Mouse (Mus musculus): ENCODE results near the gene Dst. TPM values are rescaled to one million over a fixed set of nuclear protein-coding genes. Genes with fewer than 3 reads are reported as not detected.

The Dst gene
- total and polyA plus RNA-seq, 2 experiments from 2014 or later, result 31.7 to 155 TPM

GRCm38 (mm10) chr1:34120066-34120465 lies 212.0 kb downstream of the Dst start:
- H3K4me2 ChIP-seq (ENCODE audit: low read depth, low read length, poor library complexity, severe bottlenecking), result no peak overlapping the region
- no peak overlapping the region for H3K27ac ChIP-seq (ENCODE audit: low read depth, low read length)
- WGBS, result 90% methylated on average over 6 of the region's 6 CpGs
- ATAC-seq (ENCODE audit: low FRiP score) (no peak), DNase-seq (ENCODE audit: low spot score) (no peak)
- no peaks in the 10 kb centered on the region for H3K27me3 ChIP-seq (ENCODE audit: insufficient read depth, low read length)
- no peak overlapping the region for H3K9ac ChIP-seq (replicated peaks; ENCODE audit: low read length, poor library complexity, severe bottlenecking)
- no peaks in the 10 kb centered on the region; the same call in 1 of the 2 replicates for H3K36me3 ChIP-seq (ENCODE audit: insufficient read depth, low read length)
- no peaks in the 10 kb centered on the region for H3K4me1 ChIP-seq (ENCODE audit: insufficient read depth, low read length)
- H3K9me3 ChIP-seq (ENCODE audit: low read length), result no peaks in the 10 kb centered on the region
- no peak overlapping the region for H3K4me3 ChIP-seq (ENCODE audit: low read depth, low read length)
- no peak for TF ChIP-seq CTCF (IDR thresholded peaks at IDR 0.05)

GRCm38 (mm10) chr1:34120602-34121001 lies 212.6 kb downstream of the Dst start:
- no peak overlapping the region for H3K9ac ChIP-seq (replicated peaks; ENCODE audit: low read length, poor library complexity, severe bottlenecking)
- H3K4me2 ChIP-seq (ENCODE audit: low read depth, low read length, poor library complexity, severe bottlenecking), result no peak overlapping the region; the same call in 1 of the 2 replicates
- no peak overlapping the region for H3K4me3 ChIP-seq (ENCODE audit: low read depth, low read length)
- H3K27me3 ChIP-seq (ENCODE audit: insufficient read depth, low read length), result no peaks in the 10 kb centered on the region
- TF ChIP-seq CTCF (IDR thresholded peaks at IDR 0.05), result no peak
- DNase-seq (ENCODE audit: low spot score), result no peak
- WGBS, result 74% methylated on average over 6 of the region's 6 CpGs
- ATAC-seq (ENCODE audit: low FRiP score), result no peak
- H3K4me1 ChIP-seq (ENCODE audit: insufficient read depth, low read length), result no peaks in the 10 kb centered on the region
- no peaks in the 10 kb centered on the region; the same call in 1 of the 2 replicates for H3K36me3 ChIP-seq (ENCODE audit: insufficient read depth, low read length)
- H3K9me3 ChIP-seq (ENCODE audit: low read length), result no peaks in the 10 kb centered on the region
- H3K27ac ChIP-seq (ENCODE audit: low read depth, low read length), result no peak overlapping the region

GRCm38 (mm10) chr1:34121157-34122015 lies 213.4 kb downstream of the Dst start:
- H3K27me3 ChIP-seq (ENCODE audit: insufficient read depth, low read length), result no peaks in the 10 kb centered on the region
- no peaks in the 10 kb centered on the region for H3K9me3 ChIP-seq (ENCODE audit: low read length)
- DNase-seq (ENCODE audit: low spot score) (peak; percentile 72), ATAC-seq (ENCODE audit: low FRiP score) (no peak)
- H3K4me3 ChIP-seq (ENCODE audit: low read depth, low read length), result 0 out of 2 replicates have a peak overlapping the region, but pooled peaks have one; percentile 7
- no peaks in the 10 kb centered on the region for H3K4me1 ChIP-seq (ENCODE audit: insufficient read depth, low read length)
- no peak overlapping the region for H3K9ac ChIP-seq (replicated peaks; ENCODE audit: low read length, poor library complexity, severe bottlenecking)
- WGBS, result 66% methylated on average over 29 of the region's 29 CpGs
- peak overlapping the region; percentile 25 for H3K4me2 ChIP-seq (ENCODE audit: low read depth, low read length, poor library complexity, severe bottlenecking)
- no peaks in the 10 kb centered on the region; the same call in 1 of the 2 replicates for H3K36me3 ChIP-seq (ENCODE audit: insufficient read depth, low read length)
- H3K27ac ChIP-seq (ENCODE audit: low read depth, low read length), result no peak overlapping the region
- TF ChIP-seq CTCF (IDR thresholded peaks at IDR 0.05), result no peak

DNA sequence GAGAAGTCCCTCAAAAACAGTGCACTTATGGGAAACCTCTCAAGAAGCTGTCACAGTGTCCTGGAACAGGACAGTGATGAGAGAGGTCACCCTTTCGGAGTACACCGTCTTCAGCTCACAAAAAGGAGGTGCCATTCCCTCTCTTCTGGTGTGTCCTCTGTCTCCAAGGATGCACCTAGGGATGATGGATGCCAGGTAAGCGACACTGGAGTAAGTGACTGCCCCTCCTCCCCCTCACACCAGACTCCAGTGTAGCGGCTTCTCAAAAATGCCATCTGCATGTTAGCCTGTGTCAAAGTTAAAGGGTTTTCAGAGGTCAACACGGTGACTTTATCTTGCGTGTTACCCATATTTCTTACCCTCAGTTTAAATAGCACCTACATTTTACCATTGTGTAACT lies 214.2 kb downstream of the Dst start:
- H3K4me1 ChIP-seq (ENCODE audit: insufficient read depth, low read length), result no peaks in the 10 kb centered on the region
- 90% methylated on average over 6 of the region's 6 CpGs for WGBS
- H3K4me3 ChIP-seq (ENCODE audit: low read depth, low read length), result no peak overlapping the region
- no peak overlapping the region for H3K9ac ChIP-seq (replicated peaks; ENCODE audit: low read length, poor library complexity, severe bottlenecking)
- no peak for TF ChIP-seq CTCF (IDR thresholded peaks at IDR 0.05)
- H3K36me3 ChIP-seq (ENCODE audit: insufficient read depth, low read length), result no peaks in the 10 kb centered on the region
- H3K27ac ChIP-seq (ENCODE audit: low read depth, low read length), result no peak overlapping the region
- DNase-seq (ENCODE audit: low spot score) (no peak), ATAC-seq (ENCODE audit: low FRiP score) (no peak)
- no peak overlapping the region for H3K4me2 ChIP-seq (ENCODE audit: low read depth, low read length, poor library complexity, severe bottlenecking)
- no peaks in the 10 kb centered on the region for H3K27me3 ChIP-seq (ENCODE audit: insufficient read depth, low read length)
- H3K9me3 ChIP-seq (ENCODE audit: low read length), result no peaks in the 10 kb centered on the region

- WGBS, result 89% methylated on average over 1 of the region's 1 CpGs
- Histone ChIP-seq H3K27me3 (ENCODE audit: insufficient read depth, low read length) (no peaks in the 10 kb centered on the region), H3K4me2 (ENCODE audit: low read depth, low read length, poor library complexity, severe bottlenecking) (no peak overlapping the region), H3K4me3 (ENCODE audit: low read depth, low read length) (no peak overlapping the region), H3K27ac (ENCODE audit: low read depth, low read length) (no peak overlapping the region), H3K9ac (replicated peaks; ENCODE audit: low read length, poor library complexity, severe bottlenecking) (no peak overlapping the region), H3K36me3 (ENCODE audit: insufficient read depth, low read length) (no peaks in the 10 kb centered on the region), H3K9me3 (ENCODE audit: low read length) (no peaks in the 10 kb centered on the region), H3K4me1 (ENCODE audit: insufficient read depth, low read length) (no peaks in the 10 kb centered on the region)
- ATAC-seq (ENCODE audit: low FRiP score), result no peak
- no peak for TF ChIP-seq CTCF (IDR thresholded peaks at IDR 0.05)
- no peak for DNase-seq (ENCODE audit: low spot score)
Observed at GRCm38 (mm10) chr1:34122905-34123304, 214.9 kb downstream of the Dst start.

DNA sequence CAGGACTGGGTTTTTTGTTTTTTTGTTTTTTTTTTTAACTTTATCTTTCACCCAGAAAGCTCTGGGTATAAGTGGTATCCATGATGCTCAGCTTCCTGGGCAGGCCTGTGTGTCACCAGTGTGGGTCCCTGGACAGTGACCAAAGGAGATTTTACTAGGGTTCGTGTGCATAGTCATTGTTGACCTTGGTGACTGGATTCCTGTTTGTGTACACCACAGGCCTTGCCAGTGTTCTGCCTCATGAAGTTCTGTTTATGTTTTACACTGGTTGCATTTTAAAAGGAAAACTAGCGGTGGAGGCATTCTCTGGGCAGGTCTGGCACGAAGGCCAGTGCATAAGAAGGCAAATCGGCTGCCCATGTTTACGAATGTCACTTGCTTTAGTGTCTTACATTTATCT lies 215.3 kb downstream of the Dst start:
- Histone ChIP-seq H3K27ac (ENCODE audit: low read depth, low read length) (no peak overlapping the region), H3K9ac (replicated peaks; ENCODE audit: low read length, poor library complexity, severe bottlenecking) (no peak overlapping the region), H3K36me3 (ENCODE audit: insufficient read depth, low read length) (no peaks in the 10 kb centered on the region), H3K4me2 (ENCODE audit: low read depth, low read length, poor library complexity, severe bottlenecking) (no peak overlapping the region), H3K4me3 (ENCODE audit: low read depth, low read length) (no peak overlapping the region), H3K4me1 (ENCODE audit: insufficient read depth, low read length) (no peaks in the 10 kb centered on the region), H3K9me3 (ENCODE audit: low read length) (no peaks in the 10 kb centered on the region), H3K27me3 (ENCODE audit: insufficient read depth, low read length) (no peaks in the 10 kb centered on the region)
- ATAC-seq (ENCODE audit: low FRiP score) (no peak), DNase-seq (ENCODE audit: low spot score) (no peak)
- TF ChIP-seq CTCF (IDR thresholded peaks at IDR 0.05), result no peak
- 87% methylated on average over 5 of the region's 5 CpGs for WGBS

Measured in midbrain, postnatal 0 days (tissue).